Mouse (Mus musculus): ENCODE measurements at regions not wholly inside any gene's neighbourhood (a gene's known extent, or its start where the extent isn't known, plus 50 kb on each side); places are given as distances from the start of the nearest gene placed in this dataset.

DNA sequence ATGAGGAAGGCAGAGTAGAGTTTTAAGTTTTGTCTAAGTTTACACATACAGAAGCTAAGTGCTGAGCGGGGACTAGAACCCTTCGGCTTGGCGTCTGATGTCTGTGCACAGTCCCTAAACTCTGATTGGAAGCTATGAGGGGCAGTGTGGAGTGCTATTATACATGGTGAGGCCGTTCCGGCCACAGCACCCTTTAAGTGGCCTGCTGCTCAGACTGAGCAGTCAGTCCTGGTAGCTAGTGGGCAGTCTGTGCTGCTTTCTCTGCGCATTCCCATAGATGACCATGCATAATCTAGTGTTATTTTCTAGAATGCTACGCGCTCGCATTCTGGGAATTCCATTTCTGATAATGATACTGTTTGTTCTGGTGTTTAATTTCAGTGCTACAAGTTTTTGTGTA lies 51.2 kb upstream of the Ifne start:
- H3K4me2 ChIP-seq (ENCODE audit: insufficient read depth, low read depth, poor library complexity, severe bottlenecking), result no peak overlapping the region

More for the DNA sequence above, 51.2 kb upstream of the Ifne start:
- Histone ChIP-seq H3K4me1 (ENCODE audit: control insufficient read depth in 1 of 2, insufficient read depth in 2 of 2) (peaks cover 5 to 10% of the 10 kb centered on the region in 2 experiments; a peak in 3 of 4 replicates), H3K9ac (ENCODE audit: insufficient read depth, low read depth) (no peak overlapping the region), H3K79me2 (replicated peaks; ENCODE audit: control insufficient read depth, extremely low read depth, insufficient read depth, poor library complexity, severe bottlenecking) (peaks cover 83% of the 10 kb centered on the region), H3K36me3 (replicated peaks in 1 of 2; ENCODE audit: control insufficient read depth in 1 of 2, insufficient read depth in 1 of 2, low read length in 1 of 2) (peaks cover 34 to 43% of the 10 kb centered on the region in 2 experiments), H3K27ac (ENCODE audit: insufficient read depth, low read depth) (no peak overlapping the region), H3K9me3 (replicated peaks; ENCODE audit: low read length) (peaks cover 10% of the 10 kb centered on the region), H3K27me3 (replicated peaks) (no peaks in the 10 kb centered on the region), H3K4me3 (replicated peaks in 1 of 3; ENCODE audit: low read depth in 2 of 3, low read length in 2 of 3, poor library complexity in 1 of 3) (no peak overlapping the region)
- in situ Hi-C loops (cut with MboI; ENCODE audit: low pct_ligation_motif_present, low pct_unique_long_range_greater_than_20kb, low sequenced_read_pairs) (loop anchor here (10.0 kb wide), 1 partner anchor 594 kb away; no protein-coding TSS in a partner anchor), dilution Hi-C loops (cut with MboI; ENCODE audit: extremely low pct_ligation_motif_present, extremely low pct_unique_long_range_greater_than_20kb, low sequenced_read_pairs) (no loop called here)
- TF ChIP-seq ZC3H11A (IDR thresholded peaks at IDR 0.05; ENCODE audit: low read depth, low read length), result no peak
- TF ChIP-seq MAFK (IDR thresholded peaks at IDR 0.05; ENCODE audit: insufficient replicate concordance, low read length), result no peak
- no peak for TF ChIP-seq POLR2A (IDR thresholded peaks at IDR 0.05; ENCODE audit: low read depth, low read length)
- TF ChIP-seq SIN3A (IDR thresholded peaks at IDR 0.05; ENCODE audit: low read length), result no peak
- TF ChIP-seq MXI1 (IDR thresholded peaks at IDR 0.05; ENCODE audit: low read depth, low read length), result no peak
- TF ChIP-seq ETS1 (conservative IDR thresholded peaks at IDR 0.05; ENCODE audit: low read depth, low read length), result no peak
- TF ChIP-seq RCOR1 (conservative IDR thresholded peaks at IDR 0.05; ENCODE audit: low read depth, low read length), result no peak
- no peak for TF ChIP-seq NELFE (IDR thresholded peaks at IDR 0.05; ENCODE audit: low read depth, low read length)
- no peak for TF ChIP-seq PAX5 (IDR thresholded peaks at IDR 0.05; ENCODE audit: low read length)
- DNase-seq (ENCODE audit: extremely low read depth), result no peak
